Mouse (Mus musculus) testis, adult 2 months (tissue): ENCODE results near the gene Usp39. TPM values are rescaled to one million over a fixed set of nuclear protein-coding genes. Genes with fewer than 3 reads are reported as not detected.

ENCODE experiments used
- H3K27ac ChIP-seq: fragments of 200-500 bp; 2 replicates; pipeline ENCODE4 v1.5.1; 2012; ENCODE audit warnings: low read depth, low read length; ENCODE audit not compliant: control insufficient read depth, insufficient read depth
- H3K27me3 ChIP-seq: fragments of 200-500 bp; 2 replicates; pipeline ENCODE4 v1.6.1; 2012; ENCODE audit warnings: mild to moderate bottlenecking, low read length, moderate library complexity; ENCODE audit not compliant: control insufficient read depth, insufficient read depth
- H3K36me3 ChIP-seq: fragments of 200-500 bp; 2 replicates; pipeline ENCODE4 v1.6.1; 2012; ENCODE audit warnings: mild to moderate bottlenecking, low read length; ENCODE audit not compliant: control insufficient read depth, insufficient read depth
- H3K4me1 ChIP-seq: fragments of 200-500 bp; 2 replicates; pipeline ENCODE4 v1.6.1; 2012; ENCODE audit warnings: low read length; ENCODE audit not compliant: control insufficient read depth, insufficient read depth
- H3K4me3 ChIP-seq: fragments of 200-500 bp; 2 replicates; pipeline ENCODE4 v1.5.1; 2012; ENCODE audit warnings: low read depth, mild to moderate bottlenecking, low read length, moderate library complexity, mixed read lengths; ENCODE audit not compliant: control insufficient read depth
- CTCF ChIP-seq: fragments of 200-500 bp; IDR thresholded peaks from 2 replicates; pipeline ENCODE4 v1.5.1; 2012; ENCODE audit warnings: low read depth, mild to moderate bottlenecking, inconsistent platforms, low read length, moderate library complexity; ENCODE audit not compliant: control insufficient read depth, insufficient read depth, insufficient replicate concordance
- POLR2A ChIP-seq: fragments of 200-500 bp; IDR thresholded peaks from 2 replicates; pipeline ENCODE4 v1.6.1; 2012; ENCODE audit warnings: low read depth, mild to moderate bottlenecking, inconsistent platforms, low read length, moderate library complexity; ENCODE audit not compliant: control insufficient read depth
- polyA plus RNA-seq: library from polyadenylated mRNA; depleted of rRNA; stranded (reverse); fragments of >200 nt; gene quantifications from 2 replicates; pipeline ENCODE4 v1.2.3, GENCODE M21; 2012

Usp39 gene
- polyA plus RNA-seq, 1 experiment = 29.3 TPM

DNA sequence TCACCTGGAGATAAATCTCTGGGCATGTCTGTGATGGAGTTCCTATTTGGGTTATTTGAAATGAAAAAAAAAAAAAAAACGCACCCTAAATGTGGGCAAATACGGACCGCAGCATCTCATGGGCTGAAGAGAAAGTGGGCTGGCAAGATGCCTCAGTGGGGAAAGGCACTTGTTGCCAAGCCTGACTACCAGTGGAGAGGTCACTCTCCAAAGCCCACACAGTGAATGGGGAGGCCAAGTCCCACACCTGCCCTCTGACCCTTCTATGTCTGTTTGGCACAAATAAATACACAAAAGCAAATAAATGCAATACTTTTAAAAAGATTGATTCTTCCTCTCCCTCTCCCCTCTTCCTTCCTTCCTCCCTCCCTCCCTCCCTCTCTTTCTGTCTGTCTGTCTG is 55.5 kb downstream of the Usp39 start:
- Histone ChIP-seq H3K4me3 (no peak overlapping the region), H3K4me1 (no peaks in the 10 kb centered on the region), H3K27me3 (no peaks in the 10 kb centered on the region), H3K27ac (no peak overlapping the region), H3K36me3 (no peaks in the 10 kb centered on the region)
- TF ChIP-seq POLR2A (no peak), CTCF (no peak)

DNA sequence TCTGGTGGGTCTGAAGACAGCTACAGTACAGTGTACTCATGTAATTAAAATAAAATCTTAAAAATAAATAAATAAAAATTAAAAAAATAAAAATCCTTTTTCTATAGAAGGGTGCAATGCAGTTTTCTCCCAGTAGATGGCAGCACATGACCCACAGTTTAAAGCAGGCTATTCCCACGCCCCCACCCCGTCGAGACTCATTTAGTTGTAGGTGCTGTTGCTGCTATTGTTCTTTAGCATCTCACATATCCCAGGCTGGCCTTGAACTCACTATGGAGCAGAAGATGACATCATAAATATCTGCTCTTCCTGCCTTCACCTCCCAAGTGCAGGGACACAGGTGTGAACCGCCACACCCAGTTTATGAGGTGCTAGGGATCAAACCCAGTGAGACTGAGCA is 61.1 kb downstream of the Usp39 start:
- H3K27me3 ChIP-seq = no peaks in the 10 kb centered on the region
- no peak overlapping the region for H3K4me3 ChIP-seq
- peak; percentile 58; the same call in 1 of the 2 replicates for TF ChIP-seq CTCF
- TF ChIP-seq POLR2A = no peak
- H3K36me3 ChIP-seq = no peaks in the 10 kb centered on the region
- H3K4me1 ChIP-seq = no peaks in the 10 kb centered on the region
- no peak overlapping the region for H3K27ac ChIP-seq

DNA sequence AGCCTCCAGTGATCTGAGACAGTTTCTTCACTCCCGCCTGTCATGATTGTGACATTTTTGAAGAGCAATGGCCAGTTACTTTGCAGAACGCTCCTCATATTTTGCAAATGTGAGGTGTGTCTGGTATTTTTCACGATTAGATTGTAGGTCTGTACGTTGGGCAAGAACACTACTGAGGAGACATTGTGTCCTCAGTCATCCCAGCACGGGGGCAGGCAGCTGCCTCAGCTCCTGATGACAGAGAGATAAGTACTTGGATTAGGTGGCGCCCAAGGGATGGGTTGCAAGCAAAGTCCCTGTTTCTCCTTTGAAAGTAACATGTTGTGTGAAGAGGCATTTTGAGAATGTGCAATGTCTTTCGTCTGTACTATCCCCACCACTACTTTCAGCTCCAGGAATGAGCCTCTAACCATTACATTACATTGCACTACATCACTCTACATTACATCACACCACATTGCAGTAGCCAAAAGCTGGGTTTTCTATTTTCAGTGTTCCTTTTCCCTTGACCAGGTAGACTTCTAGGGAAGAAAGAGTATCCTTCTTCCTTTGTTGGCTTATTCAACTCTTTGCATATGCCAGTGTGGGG is 64.5 kb downstream of the Usp39 start:
- Histone ChIP-seq H3K4me3 (no peak overlapping the region), H3K27me3 (no peaks in the 10 kb centered on the region), H3K4me1 (no peaks in the 10 kb centered on the region), H3K27ac (no peak overlapping the region), H3K36me3 (no peaks in the 10 kb centered on the region)
- TF ChIP-seq POLR2A = no peak
- no peak for TF ChIP-seq CTCF

DNA sequence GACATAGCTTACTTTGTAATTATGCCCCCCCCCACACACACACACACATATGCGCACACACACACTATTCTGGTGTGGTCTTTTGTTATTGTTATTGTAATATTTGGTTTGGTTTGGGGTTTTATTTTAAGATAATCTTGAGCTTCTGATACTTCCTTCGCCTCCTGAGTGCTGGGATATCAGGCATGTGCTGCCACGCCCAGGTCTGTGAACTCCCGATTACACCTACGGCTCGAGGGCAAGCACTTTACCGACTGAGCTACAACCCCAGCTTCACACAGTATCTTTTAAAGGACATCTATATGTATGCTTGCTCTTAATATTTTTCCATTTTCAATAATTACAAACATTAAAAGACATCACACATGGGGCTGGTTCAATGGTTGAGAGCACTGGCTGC is 65.5 kb downstream of the Usp39 start:
- Histone ChIP-seq H3K4me1 (no peaks in the 10 kb centered on the region), H3K27ac (no peak overlapping the region), H3K36me3 (no peaks in the 10 kb centered on the region), H3K27me3 (no peaks in the 10 kb centered on the region), H3K4me3 (no peak overlapping the region)
- TF ChIP-seq CTCF (no peak), POLR2A (no peak)

DNA sequence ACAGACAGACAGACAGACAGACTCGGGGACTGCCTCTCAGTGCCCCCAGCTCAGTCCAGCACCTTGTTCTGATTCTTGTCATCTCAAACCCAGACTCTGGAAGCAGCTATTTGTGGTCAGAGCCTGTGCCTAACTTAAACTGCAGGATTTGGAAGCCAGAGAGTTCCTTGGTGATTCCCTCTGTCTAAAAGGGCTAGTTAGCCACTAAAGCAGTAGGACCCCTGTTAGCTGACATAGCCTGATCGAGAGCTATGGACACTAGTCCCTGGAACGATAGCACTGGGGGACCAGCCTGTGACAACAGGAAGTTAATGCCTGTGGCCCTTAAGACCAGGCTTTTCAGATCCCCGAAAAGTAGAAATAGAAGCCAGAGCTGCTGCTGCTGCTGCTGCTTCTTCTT is 66.1 kb downstream of the Usp39 start:
- Histone ChIP-seq H3K4me1 (no peaks in the 10 kb centered on the region), H3K27ac (no peak overlapping the region), H3K27me3 (no peaks in the 10 kb centered on the region), H3K4me3 (no peak overlapping the region), H3K36me3 (no peaks in the 10 kb centered on the region)
- TF ChIP-seq POLR2A (no peak), CTCF (no peak)

DNA sequence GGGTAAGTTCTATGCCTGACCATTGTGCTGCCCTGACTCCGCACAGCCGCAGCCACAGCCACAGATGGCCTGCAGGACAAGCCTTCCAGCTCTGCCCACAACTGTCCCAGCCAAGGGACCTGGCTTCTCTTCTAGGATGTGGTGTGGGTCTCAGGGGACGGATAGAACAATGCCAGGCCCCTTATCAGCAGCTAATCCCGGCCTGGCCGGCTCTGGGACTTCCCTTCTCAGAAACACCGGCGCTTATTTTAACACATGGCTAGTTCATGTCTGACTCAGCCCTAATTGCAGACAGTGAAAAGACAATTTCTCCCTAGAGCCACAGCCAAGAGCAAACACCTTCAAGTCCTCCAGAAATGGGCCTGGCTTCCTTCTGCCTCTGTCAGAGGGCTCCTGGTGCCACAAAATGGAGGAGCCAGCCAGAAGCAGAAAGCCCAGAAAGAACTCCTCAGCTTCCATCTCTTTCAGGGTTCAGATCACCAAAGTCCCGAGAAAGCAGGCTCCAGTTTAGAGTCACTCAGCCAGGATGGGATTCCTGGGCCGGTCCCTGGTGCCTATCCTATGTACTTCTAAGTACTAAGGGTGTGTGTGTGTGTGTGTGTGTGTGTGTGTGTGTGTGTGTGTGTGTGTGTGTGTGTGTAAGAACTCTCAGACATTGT is 67.3 kb downstream of the Usp39 start:
- H3K27me3 ChIP-seq = no peaks in the 10 kb centered on the region
- H3K27ac ChIP-seq = peak overlapping the region; percentile 11; the same call in 1 of the 2 replicates
- H3K36me3 ChIP-seq = no peaks in the 10 kb centered on the region
- H3K4me1 ChIP-seq = no peaks in the 10 kb centered on the region
- no peak overlapping the region for H3K4me3 ChIP-seq
- TF ChIP-seq POLR2A (no peak), CTCF (no peak)

DNA sequence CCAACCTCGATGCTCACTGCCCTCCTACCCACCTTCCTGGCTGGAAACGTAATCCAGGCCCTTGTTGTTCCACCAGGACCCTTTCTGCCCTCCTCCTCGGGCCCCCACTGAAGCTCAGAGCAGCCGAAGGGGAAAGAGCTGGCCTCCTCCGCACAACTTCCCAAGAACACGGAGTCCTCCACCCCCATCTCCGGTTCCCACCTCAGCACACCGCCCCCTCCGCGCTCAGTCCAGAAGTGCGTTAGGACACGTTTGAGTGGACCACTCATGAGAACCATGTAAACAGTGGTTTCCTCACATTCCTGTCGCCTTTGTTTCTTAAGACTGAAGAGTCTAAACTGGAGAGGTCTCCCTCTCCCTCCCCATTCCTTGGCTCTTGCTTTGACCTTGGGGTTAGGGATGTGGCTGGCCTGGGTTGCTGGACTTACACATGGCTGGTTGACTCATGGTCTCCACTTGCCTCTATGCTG is 68.0 kb downstream of the Usp39 start:
- H3K27ac ChIP-seq = no peak overlapping the region
- H3K36me3 ChIP-seq = no peaks in the 10 kb centered on the region
- H3K4me3 ChIP-seq = no peak overlapping the region
- no peaks in the 10 kb centered on the region for H3K4me1 ChIP-seq
- TF ChIP-seq POLR2A = no peak
- no peak for TF ChIP-seq CTCF
- no peaks in the 10 kb centered on the region for H3K27me3 ChIP-seq
